Mouse (Mus musculus) heart, embryonic 12.5 days (tissue): ENCODE measurements around the gene Cbfa2t3. TPM values are rescaled to one million over a fixed set of nuclear protein-coding genes. Genes with fewer than 3 reads are reported as not detected.
A peak's percentile ranks its signal among the peaks of the same experiment; 100 is the strongest.

ENCODE experiments used
- ATAC-seq: fragments of 200-750 bp; cut with Nextera tagmentation; 2 replicates; pipeline ENCODE4 v1.8.0; 2017; ENCODE audit warnings: moderate TSS enrichment, moderate library complexity; ENCODE audit not compliant: insufficient number of reproducible peaks, low FRiP score
- H3K27ac ChIP-seq: fragments of 300-500 bp; sonication (generic); 2 replicates; pipeline ENCODE4 v1.5.1; 2016; ENCODE audit warnings: mild to moderate bottlenecking, moderate library complexity; ENCODE audit not compliant: poor library complexity, severe bottlenecking
- H3K27me3 ChIP-seq: fragments of 300-500 bp; sonication (generic); replicated peaks from 2 replicates; pipeline ENCODE4 v1.6.1; 2016; ENCODE audit warnings: mild to moderate bottlenecking, moderate library complexity
- H3K36me3 ChIP-seq: fragments of 300-500 bp; sonication (generic); 2 replicates; pipeline ENCODE4 v1.6.1; 2016; ENCODE audit warnings: mild to moderate bottlenecking, moderate library complexity
- H3K4me1 ChIP-seq: fragments of 300-500 bp; sonication (generic); replicated peaks from 2 replicates; pipeline ENCODE4 v1.6.1; 2016; ENCODE audit warnings: mild to moderate bottlenecking
- H3K4me2 ChIP-seq: fragments of 300-500 bp; sonication (generic); 2 replicates; pipeline ENCODE4 v1.6.1; 2016; ENCODE audit warnings: mild to moderate bottlenecking, moderate library complexity
- H3K4me3 ChIP-seq: fragments of 300-500 bp; sonication (generic); 2 replicates; pipeline ENCODE4 v1.5.1; 2016; ENCODE audit warnings: mild to moderate bottlenecking
- H3K9ac ChIP-seq: fragments of 300-500 bp; sonication (generic); 2 replicates; pipeline ENCODE4 v1.6.1; 2016; ENCODE audit warnings: mild to moderate bottlenecking, moderate library complexity
- H3K9me3 ChIP-seq: fragments of 300-500 bp; sonication (generic); replicated peaks from 2 replicates; pipeline ENCODE4 v1.6.1; 2016; ENCODE audit warnings: mild to moderate bottlenecking, moderate library complexity
- WGBS: fragments of 180-500 bp; shearing (Covaris S2); methylation state at CpG from one replicate; pipeline ENCODE4 v1.1.7; 2016; 5-methylcytosine and 5-hydroxymethylcytosine counted together
- polyA plus RNA-seq: library from polyadenylated mRNA; unstranded; fragments of >200 nt; fragmentation: Nextera tagmentation; extraction: Ambion mirVana; gene quantifications from 2 replicates; pipeline ENCODE4 v1.2.1, GENCODE M21; 2016

The Cbfa2t3 gene
- polyA plus RNA-seq, 1 experiment from 2014 or later = 6.2 TPM

GRCm38 (mm10) chr8:122665221-122665620 is 33.7 kb downstream of the Cbfa2t3 start:
- H3K4me2 ChIP-seq = no peak overlapping the region
- 47% methylated on average over 8 of the region's 8 CpGs for WGBS
- no peak overlapping the region for H3K9ac ChIP-seq
- ATAC-seq = no peak
- no peaks in the 10 kb centered on the region for H3K36me3 ChIP-seq
- no peak overlapping the region for H3K4me3 ChIP-seq
- H3K27me3 ChIP-seq = peaks cover 11% of the 10 kb centered on the region; the same call in 1 of the 2 replicates
- H3K27ac ChIP-seq = peak overlapping the region; percentile 66; the same call in 1 of the 2 replicates
- H3K4me1 ChIP-seq = peaks cover 82% of the 10 kb centered on the region
- H3K9me3 ChIP-seq = no peaks in the 10 kb centered on the region

- H3K4me1 ChIP-seq = peaks cover 78% of the 10 kb centered on the region
- WGBS = 66% methylated on average over 5 of the region's 5 CpGs
- ATAC-seq = no peak
Measured at GRCm38 (mm10) chr8:122663670-122664069, 35.2 kb downstream of the Cbfa2t3 start.

GRCm38 (mm10) chr8:122663106-122663505 is 35.8 kb downstream of the Cbfa2t3 start:
- H3K4me3 ChIP-seq = no peak overlapping the region
- no peak overlapping the region for H3K4me2 ChIP-seq
- H3K4me1 ChIP-seq = peaks cover 80% of the 10 kb centered on the region
- no peak overlapping the region for H3K9ac ChIP-seq
- 0 out of 2 replicates have a peak, but pooled peaks cover 5% of the 10 kb centered on the region for H3K27me3 ChIP-seq
- no peak overlapping the region for H3K27ac ChIP-seq
- no peaks in the 10 kb centered on the region for H3K9me3 ChIP-seq
- H3K36me3 ChIP-seq = no peaks in the 10 kb centered on the region
- WGBS = 75% methylated on average over 3 of the region's 3 CpGs
- no peak for ATAC-seq

More at GRCm38 (mm10) chr8:122663670-122664069, 35.2 kb downstream of the Cbfa2t3 start:
- Histone ChIP-seq H3K27me3 (0 out of 2 replicates have a peak, but pooled peaks cover 5% of the 10 kb centered on the region), H3K9me3 (no peaks in the 10 kb centered on the region), H3K27ac (no peak overlapping the region), H3K4me2 (no peak overlapping the region), H3K36me3 (no peaks in the 10 kb centered on the region), H3K4me3 (no peak overlapping the region), H3K9ac (no peak overlapping the region)

GRCm38 (mm10) chr8:122661894-122662293 is 37.0 kb downstream of the Cbfa2t3 start:
- Histone ChIP-seq H3K9me3 (no peaks in the 10 kb centered on the region), H3K9ac (no peak overlapping the region), H3K36me3 (no peaks in the 10 kb centered on the region), H3K4me2 (no peak overlapping the region), H3K4me3 (no peak overlapping the region), H3K27me3 (no peaks in the 10 kb centered on the region), H3K4me1 (peaks cover 71% of the 10 kb centered on the region), H3K27ac (no peak overlapping the region)
- no peak for ATAC-seq
- 82% methylated on average over 2 of the region's 2 CpGs for WGBS

- peak; percentile 27; the same call in 1 of the 2 replicates for ATAC-seq
- 0 out of 2 replicates have a peak overlapping the region, but pooled peaks have one; percentile 1 for H3K27ac ChIP-seq
- 30% methylated on average over 7 of the region's 7 CpGs for WGBS
- no peaks in the 10 kb centered on the region for H3K36me3 ChIP-seq
- H3K9ac ChIP-seq = no peak overlapping the region
- peaks cover 71% of the 10 kb centered on the region for H3K4me1 ChIP-seq
- no peaks in the 10 kb centered on the region for H3K27me3 ChIP-seq
- H3K9me3 ChIP-seq = no peaks in the 10 kb centered on the region
- H3K4me3 ChIP-seq = no peak overlapping the region
- no peak overlapping the region for H3K4me2 ChIP-seq
Measured at GRCm38 (mm10) chr8:122661138-122661537, 37.8 kb downstream of the Cbfa2t3 start.

- H3K4me3 ChIP-seq = no peak overlapping the region
- no peak overlapping the region for H3K4me2 ChIP-seq
- no peaks in the 10 kb centered on the region for H3K9me3 ChIP-seq
- no peak overlapping the region for H3K27ac ChIP-seq
- no peaks in the 10 kb centered on the region for H3K27me3 ChIP-seq
- no peak for ATAC-seq
- peaks cover 71% of the 10 kb centered on the region for H3K4me1 ChIP-seq
- 66% methylated on average over 2 of the region's 2 CpGs for WGBS
- no peak overlapping the region for H3K9ac ChIP-seq
- no peaks in the 10 kb centered on the region for H3K36me3 ChIP-seq
Measured at GRCm38 (mm10) chr8:122660022-122660421, 38.9 kb downstream of the Cbfa2t3 start.

- Histone ChIP-seq H3K4me1 (peaks cover 71% of the 10 kb centered on the region), H3K9ac (no peak overlapping the region), H3K4me2 (no peak overlapping the region), H3K4me3 (no peak overlapping the region), H3K9me3 (no peaks in the 10 kb centered on the region), H3K27me3 (no peaks in the 10 kb centered on the region), H3K27ac (no peak overlapping the region), H3K36me3 (no peaks in the 10 kb centered on the region)
- WGBS = 79% methylated on average over 9 of the region's 9 CpGs
- ATAC-seq = no peak
Measured at GRCm38 (mm10) chr8:122658807-122659160, 40.1 kb downstream of the Cbfa2t3 start.

GRCm38 (mm10) chr8:122658149-122658806 is 40.6 kb downstream of the Cbfa2t3 start:
- Histone ChIP-seq H3K27ac (peak overlapping the region; percentile 14; the same call in 1 of the 2 replicates), H3K4me2 (no peak overlapping the region), H3K4me1 (peaks cover 72% of the 10 kb centered on the region), H3K9me3 (no peaks in the 10 kb centered on the region), H3K9ac (no peak overlapping the region), H3K27me3 (no peaks in the 10 kb centered on the region), H3K4me3 (no peak overlapping the region), H3K36me3 (no peaks in the 10 kb centered on the region)
- ATAC-seq = no peak
- 67% methylated on average over 10 of the region's 10 CpGs for WGBS

GRCm38 (mm10) chr8:122656056-122656999 is 42.6 kb downstream of the Cbfa2t3 start:
- H3K9me3 ChIP-seq = no peaks in the 10 kb centered on the region
- H3K36me3 ChIP-seq = no peaks in the 10 kb centered on the region
- H3K4me1 ChIP-seq = peaks cover 80% of the 10 kb centered on the region
- H3K27ac ChIP-seq = no peak overlapping the region
- no peak overlapping the region for H3K4me2 ChIP-seq
- H3K27me3 ChIP-seq = peaks cover 6% of the 10 kb centered on the region; the same call in 1 of the 2 replicates
- peak; percentile 69 for ATAC-seq
- WGBS = 53% methylated on average over 13 of the region's 13 CpGs
- H3K9ac ChIP-seq = no peak overlapping the region
- H3K4me3 ChIP-seq = no peak overlapping the region

- Histone ChIP-seq H3K9ac (no peak overlapping the region), H3K27ac (no peak overlapping the region)
- WGBS = 66% methylated on average over 7 of the region's 7 CpGs
Measured at GRCm38 (mm10) chr8:122654768-122655167, 44.1 kb downstream of the Cbfa2t3 start.

GRCm38 (mm10) chr8:122652643-122653042 is 46.3 kb downstream of the Cbfa2t3 start:
- ATAC-seq = no peak
- H3K9ac ChIP-seq = no peak overlapping the region
- peaks cover 10% of the 10 kb centered on the region; the same call in 1 of the 2 replicates for H3K36me3 ChIP-seq
- peaks cover 55% of the 10 kb centered on the region for H3K4me1 ChIP-seq
- no peak overlapping the region for H3K27ac ChIP-seq
- no peak overlapping the region for H3K4me2 ChIP-seq
- peaks cover 6% of the 10 kb centered on the region; the same call in 1 of the 2 replicates for H3K27me3 ChIP-seq
- H3K9me3 ChIP-seq = no peaks in the 10 kb centered on the region
- H3K4me3 ChIP-seq = no peak overlapping the region
- WGBS = 61% methylated on average over 6 of the region's 6 CpGs

More at GRCm38 (mm10) chr8:122654768-122655167, 44.1 kb downstream of the Cbfa2t3 start:
- Histone ChIP-seq H3K4me2 (no peak overlapping the region), H3K9me3 (no peaks in the 10 kb centered on the region), H3K27me3 (peaks cover 6% of the 10 kb centered on the region; the same call in 1 of the 2 replicates), H3K36me3 (no peaks in the 10 kb centered on the region), H3K4me1 (peaks cover 72% of the 10 kb centered on the region), H3K4me3 (no peak overlapping the region)
- ATAC-seq = no peak
